In the genomic region with DNA sequence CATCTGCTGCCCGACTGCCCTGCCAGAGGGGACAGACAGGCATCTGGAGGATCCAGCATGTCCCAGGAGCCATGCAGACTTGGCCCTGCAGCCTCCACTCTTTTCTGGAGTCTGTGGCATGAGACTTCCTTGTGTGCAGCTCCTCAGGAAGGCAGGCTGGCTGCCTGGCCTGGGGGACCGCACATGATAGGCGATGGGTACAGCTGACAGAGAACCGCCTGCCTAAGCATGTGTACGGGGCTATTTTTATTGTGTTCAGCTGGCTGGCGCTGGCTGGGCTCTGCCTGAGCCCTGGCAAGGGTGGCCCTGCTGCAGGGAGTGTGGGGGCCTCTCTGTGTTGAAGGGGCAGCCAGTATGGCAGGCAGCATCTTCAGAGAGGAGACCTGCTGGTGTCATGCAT, we compare ENCODE assay signal across 9 mouse cellular contexts.
DNase-seq lines count a peak whose midpoint lies in the region; ATAC-seq and TF ChIP-seq lines count a peak whose summit lies in the region.
"Had no signal": no experiment of that assay in that cellular context is flagged by ENCODE, and none has a peak within 500 bp of the region (broad histone marks: within the 10 kb centered on the region; RNA-seq: fewer than 3 reads in every experiment).

No protein-coding gene starts in this region.

- no peak overlapping the region; the same call in 1 of the 2 replicates for H3K27ac ChIP-seq in heart, adult 2 months
- peak overlapping the region; percentile 99 for H3K27ac ChIP-seq in hindbrain, embryonic 10.5 days
- peak overlapping the region; percentile 54; the same call in 1 of the 2 replicates for H3K27ac ChIP-seq in midbrain, embryonic 12.5 days (replicated peaks)

- TF ChIP-seq CTCF in heart, adult 2 months (IDR thresholded peaks at IDR 0.05): no peak

- no peak overlapping the region for H3K4me3 ChIP-seq in heart, adult 2 months
- H3K4me3 ChIP-seq in hindbrain, embryonic 10.5 days: 0 out of 2 replicates have a peak overlapping the region, but pooled peaks have one; percentile 7
- H3K4me3 ChIP-seq in midbrain, embryonic 12.5 days: no peak overlapping the region

- peak in 1 of 2 experiments; percentile 62 for DNase-seq in heart, adult 2 months
- DNase-seq in heart, adult 8-10 months (ENCODE audit: low spot score): no peak
- no peak for DNase-seq in hindbrain, embryonic 10.5 days (ENCODE audit: low spot score)
- no peak for DNase-seq in spleen, adult 12 weeks (ENCODE audit: low spot score)
- DNase-seq in kidney, adult 9 months: no peak

- no peaks in the 10 kb centered on the region for H3K36me3 ChIP-seq in heart, adult 2 months (ENCODE audit: control insufficient read depth, insufficient read depth, low read length)
- H3K36me3 ChIP-seq in hindbrain, embryonic 10.5 days: no peaks in the 10 kb centered on the region
- no peaks in the 10 kb centered on the region for H3K36me3 ChIP-seq in midbrain, embryonic 12.5 days

- WGBS in heart, adult 2 months: 58% methylated on average over 6 of the region's 6 CpGs
- WGBS in hindbrain, embryonic 10.5 days: 73% methylated on average over 6 of the region's 6 CpGs
- 66% methylated on average over 6 of the region's 6 CpGs for WGBS in midbrain, embryonic 12.5 days

- H3K9me3 ChIP-seq in hindbrain, embryonic 10.5 days: no peaks in the 10 kb centered on the region
- no peaks in the 10 kb centered on the region for H3K9me3 ChIP-seq in midbrain, embryonic 12.5 days

- intact Hi-C loops in heart, adult 2 months (cut with DNase I): no loop called here

- H3K4me2 ChIP-seq in midbrain, embryonic 12.5 days (replicated peaks): no peak overlapping the region

- H3K4me1 ChIP-seq in heart, adult 2 months (ENCODE audit: control insufficient read depth, insufficient read depth, low read length): peaks cover 10% of the 10 kb centered on the region
- peaks cover 86% of the 10 kb centered on the region for H3K4me1 ChIP-seq in hindbrain, embryonic 10.5 days (replicated peaks)
- peaks cover 39% of the 10 kb centered on the region for H3K4me1 ChIP-seq in midbrain, embryonic 12.5 days

- no peak for TF ChIP-seq POLR2A in heart, adult 2 months (IDR thresholded peaks at IDR 0.05; ENCODE audit: insufficient read depth, low read depth, low read length)

- H3K27me3 ChIP-seq in heart, adult 2 months (ENCODE audit: control insufficient read depth, insufficient read depth, low read length): no peaks in the 10 kb centered on the region
- peaks cover 35% of the 10 kb centered on the region for H3K27me3 ChIP-seq in hindbrain, embryonic 10.5 days (ENCODE audit: insufficient read depth, poor library complexity, severe bottlenecking)
- H3K27me3 ChIP-seq in midbrain, embryonic 12.5 days: peaks cover 24% of the 10 kb centered on the region

- no peak overlapping the region for H3K9ac ChIP-seq in heart, adult 2 months (ENCODE audit: low read depth, low read length)
- peak overlapping the region; percentile 37 for H3K9ac ChIP-seq in midbrain, embryonic 12.5 days (replicated peaks)

- H3K79me2 ChIP-seq in heart, adult 2 months (replicated peaks; ENCODE audit: control insufficient read depth, insufficient read depth, low read length): no peaks in the 10 kb centered on the region

- ATAC-seq in common myeloid progenitor, adult 5-6 weeks (replicated peaks; ENCODE audit: low read depth, poor library complexity, severe bottlenecking): 0 out of 2 replicates have a peak, but pooled peaks have one; percentile 4
- ATAC-seq in midbrain, embryonic 12.5 days (ENCODE audit: low FRiP score, low read depth): no peak
- ATAC-seq in megakaryocyte-erythroid progenitor cell, adult 5-6 weeks (replicated peaks; ENCODE audit: low FRiP score, low TSS enrichment, poor library complexity, severe bottlenecking): no peak
- ATAC-seq: inflammation-experienced regulatory T-cells, adult 6 months had no signal

- peak; percentile 74 for TF ChIP-seq EP300 in heart, adult 2 months (IDR thresholded peaks at IDR 0.05; ENCODE audit: insufficient read depth, low read depth, low read length)
